Mouse (Mus musculus): ENCODE data around the gene Il18bp. TPM values are rescaled to one million over a fixed set of nuclear protein-coding genes. Genes with fewer than 3 reads are reported as not detected.
A peak's percentile ranks its signal among the peaks of the same experiment; 100 is the strongest.
"Not testable (repeated sequence)": the region's sequence is repeated elsewhere in the genome, so short reads cannot be mapped to it uniquely, and the experiment has no call there.

Gene Il18bp
- polyA plus RNA-seq, 1 experiment = 27.4 TPM

GRCm38 (mm10) chr7:102023821-102024220 is 5.3 kb upstream of the Il18bp start:
- TF ChIP-seq CTCF (IDR thresholded peaks at IDR 0.05; ENCODE audit: extremely low read depth, insufficient read depth, insufficient read length, insufficient replicate concordance) (no peak), POLR2A (IDR thresholded peaks at IDR 0.05; ENCODE audit: low read depth, low read length) (no peak)
- no peaks in the 10 kb centered on the region for H3K27me3 ChIP-seq (ENCODE audit: control insufficient read depth, insufficient read depth, low read length)
- H3K4me1 ChIP-seq (ENCODE audit: control insufficient read depth, insufficient read depth, insufficient read length) = no peaks in the 10 kb centered on the region
- WGBS = 92% methylated on average over 9 of the region's 9 CpGs
- peaks cover 6% of the 10 kb centered on the region for H3K36me3 ChIP-seq (ENCODE audit: control insufficient read depth, insufficient read depth, low read length)
- no peak overlapping the region for H3K4me3 ChIP-seq (ENCODE audit: extremely low read depth, insufficient read depth, insufficient read length)
- no peak overlapping the region for H3K27ac ChIP-seq (ENCODE audit: insufficient read depth, low read length)
- DNase-seq (ENCODE audit: low read depth in 1 of 2, low spot score in 2 of 2) = no peak

GRCm38 (mm10) chr7:102020934-102021333 is 2.4 kb upstream of the Il18bp start:
- H3K4me3 ChIP-seq (ENCODE audit: extremely low read depth, insufficient read depth, insufficient read length); H3K36me3 ChIP-seq (ENCODE audit: control insufficient read depth, insufficient read depth, low read length); DNase-seq (ENCODE audit: low read depth in 1 of 2, low spot score in 2 of 2); H3K27ac ChIP-seq (ENCODE audit: insufficient read depth, low read length); H3K27me3 ChIP-seq (ENCODE audit: control insufficient read depth, insufficient read depth, low read length); H3K4me1 ChIP-seq (ENCODE audit: control insufficient read depth, insufficient read depth, insufficient read length): not testable (repeated sequence)
- WGBS = 99% methylated on average over 2 of the region's 2 CpGs

GRCm38 (mm10) chr7:102019362-102019761 is 872 bp upstream of the Il18bp start:
- Histone ChIP-seq H3K4me1 (ENCODE audit: control insufficient read depth, insufficient read depth, insufficient read length) (no peaks in the 10 kb centered on the region), H3K27ac (ENCODE audit: insufficient read depth, low read length) (no peak overlapping the region), H3K4me3 (ENCODE audit: extremely low read depth, insufficient read depth, insufficient read length) (no peak overlapping the region), H3K36me3 (ENCODE audit: control insufficient read depth, insufficient read depth, low read length) (peaks cover 14% of the 10 kb centered on the region), H3K27me3 (ENCODE audit: control insufficient read depth, insufficient read depth, low read length) (no peaks in the 10 kb centered on the region)
- no peak for TF ChIP-seq POLR2A (IDR thresholded peaks at IDR 0.05; ENCODE audit: low read depth, low read length)
- no peak for TF ChIP-seq CTCF (IDR thresholded peaks at IDR 0.05; ENCODE audit: extremely low read depth, insufficient read depth, insufficient read length, insufficient replicate concordance)
- 48% methylated on average over 3 of the region's 3 CpGs for WGBS
- no peak for DNase-seq (ENCODE audit: low read depth in 1 of 2, low spot score in 2 of 2)

- TF ChIP-seq CTCF (IDR thresholded peaks at IDR 0.05; ENCODE audit: extremely low read depth, insufficient read depth, insufficient read length, insufficient replicate concordance) (no peak), POLR2A (IDR thresholded peaks at IDR 0.05; ENCODE audit: low read depth, low read length) (no peak)
- DNase-seq (ENCODE audit: low read depth in 1 of 2, low spot score in 2 of 2) = no peak
- Histone ChIP-seq H3K27me3 (ENCODE audit: control insufficient read depth, insufficient read depth, low read length) (no peaks in the 10 kb centered on the region), H3K27ac (ENCODE audit: insufficient read depth, low read length) (peak overlapping the region; percentile 13), H3K36me3 (ENCODE audit: control insufficient read depth, insufficient read depth, low read length) (peaks cover 26% of the 10 kb centered on the region), H3K4me3 (ENCODE audit: extremely low read depth, insufficient read depth, insufficient read length) (no peak overlapping the region), H3K4me1 (ENCODE audit: control insufficient read depth, insufficient read depth, insufficient read length) (no peaks in the 10 kb centered on the region)
- WGBS = 71% methylated on average over 7 of the region's 7 CpGs
These were observed 456 bp downstream of the Il18bp start for GRCm38 (mm10) chr7:102018034-102018433.

- H3K27me3 ChIP-seq (ENCODE audit: control insufficient read depth, insufficient read depth, low read length) = no peaks in the 10 kb centered on the region
- no peak for TF ChIP-seq CTCF (IDR thresholded peaks at IDR 0.05; ENCODE audit: extremely low read depth, insufficient read depth, insufficient read length, insufficient replicate concordance)
- TF ChIP-seq POLR2A (IDR thresholded peaks at IDR 0.05; ENCODE audit: low read depth, low read length) = no peak
- H3K4me3 ChIP-seq (ENCODE audit: extremely low read depth, insufficient read depth, insufficient read length) = peak overlapping the region; percentile 16
- peaks cover 29% of the 10 kb centered on the region for H3K36me3 ChIP-seq (ENCODE audit: control insufficient read depth, insufficient read depth, low read length)
- H3K4me1 ChIP-seq (ENCODE audit: control insufficient read depth, insufficient read depth, insufficient read length) = no peaks in the 10 kb centered on the region
- peak overlapping the region; percentile 16 for H3K27ac ChIP-seq (ENCODE audit: insufficient read depth, low read length)
- 25% methylated on average over 5 of the region's 5 CpGs for WGBS
- DNase-seq (ENCODE audit: low read depth in 1 of 2, low spot score in 2 of 2) = no peak
These were observed 1.0 kb downstream of the Il18bp start for GRCm38 (mm10) chr7:102017452-102017851.

GRCm38 (mm10) chr7:102016936-102017335 is 1.6 kb downstream of the Il18bp start:
- Histone ChIP-seq H3K36me3 (ENCODE audit: control insufficient read depth, insufficient read depth, low read length) (peaks cover 33% of the 10 kb centered on the region), H3K4me1 (ENCODE audit: control insufficient read depth, insufficient read depth, insufficient read length) (no peaks in the 10 kb centered on the region), H3K27me3 (ENCODE audit: control insufficient read depth, insufficient read depth, low read length) (no peaks in the 10 kb centered on the region), H3K27ac (ENCODE audit: insufficient read depth, low read length) (0 out of 2 replicates have a peak overlapping the region, but pooled peaks have one; percentile 16), H3K4me3 (ENCODE audit: extremely low read depth, insufficient read depth, insufficient read length) (no peak overlapping the region)
- WGBS = 59% methylated on average over 4 of the region's 4 CpGs
- no peak for DNase-seq (ENCODE audit: low read depth in 1 of 2, low spot score in 2 of 2)
- TF ChIP-seq POLR2A (IDR thresholded peaks at IDR 0.05; ENCODE audit: low read depth, low read length) (no peak), CTCF (IDR thresholded peaks at IDR 0.05; ENCODE audit: extremely low read depth, insufficient read depth, insufficient read length, insufficient replicate concordance) (no peak)

GRCm38 (mm10) chr7:102014995-102015394 is 3.5 kb downstream of the Il18bp start:
- Histone ChIP-seq H3K4me1 (ENCODE audit: control insufficient read depth, insufficient read depth, insufficient read length) (no peaks in the 10 kb centered on the region), H3K4me3 (ENCODE audit: extremely low read depth, insufficient read depth, insufficient read length) (no peak overlapping the region), H3K36me3 (ENCODE audit: control insufficient read depth, insufficient read depth, low read length) (peaks cover 49% of the 10 kb centered on the region), H3K27me3 (ENCODE audit: control insufficient read depth, insufficient read depth, low read length) (no peaks in the 10 kb centered on the region), H3K27ac (ENCODE audit: insufficient read depth, low read length) (no peak overlapping the region)
- TF ChIP-seq POLR2A (IDR thresholded peaks at IDR 0.05; ENCODE audit: low read depth, low read length) (no peak), CTCF (IDR thresholded peaks at IDR 0.05; ENCODE audit: extremely low read depth, insufficient read depth, insufficient read length, insufficient replicate concordance) (no peak)
- WGBS = 98% methylated on average over 2 of the region's 2 CpGs
- DNase-seq (ENCODE audit: low read depth in 1 of 2, low spot score in 2 of 2) = no peak

Data from spleen, adult 2 months (tissue).